Mouse (Mus musculus): Measurements from ENCODE around the gene Sorbs1.

DNA sequence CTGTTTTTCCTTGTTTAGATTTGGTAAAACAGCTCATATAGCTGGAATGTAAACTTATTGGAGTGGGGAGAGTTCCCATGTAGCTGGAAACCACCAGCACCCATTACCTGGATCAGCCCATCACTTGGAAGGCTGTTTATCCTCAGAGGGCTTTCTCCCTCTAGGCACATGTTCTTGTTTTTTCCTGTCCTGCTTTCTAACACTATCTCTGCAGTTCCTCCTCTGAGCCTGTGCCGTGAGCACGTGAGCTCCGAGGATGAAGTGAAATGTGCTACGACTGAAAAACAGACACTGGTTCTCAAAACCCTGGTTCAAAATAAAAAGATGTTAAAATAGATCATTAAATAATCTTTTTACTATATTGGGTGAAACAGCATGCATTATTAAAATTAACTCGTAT is 211.1 kb downstream of the Sorbs1 start:
- TF ChIP-seq POLR2A (IDR thresholded peaks at IDR 0.05; ENCODE audit: borderline replicate concordance, insufficient read depth, low read length) (no peak), CTCF (IDR thresholded peaks at IDR 0.05; ENCODE audit: borderline replicate concordance, insufficient read depth, low read depth, low read length) (no peak)

Measured in cerebellum, adult 2 months (tissue).